Mouse (Mus musculus) layer of hippocampus, adult 9-11 months (tissue): ENCODE measurements around the gene BC051142.
A peak's percentile ranks its signal among the peaks of the same experiment; 100 is the strongest.

ENCODE experiments used
- DNase-seq: peaks from one replicate; pipeline ENCODE4 v3.0.0; 2022

Gene BC051142

DNA sequence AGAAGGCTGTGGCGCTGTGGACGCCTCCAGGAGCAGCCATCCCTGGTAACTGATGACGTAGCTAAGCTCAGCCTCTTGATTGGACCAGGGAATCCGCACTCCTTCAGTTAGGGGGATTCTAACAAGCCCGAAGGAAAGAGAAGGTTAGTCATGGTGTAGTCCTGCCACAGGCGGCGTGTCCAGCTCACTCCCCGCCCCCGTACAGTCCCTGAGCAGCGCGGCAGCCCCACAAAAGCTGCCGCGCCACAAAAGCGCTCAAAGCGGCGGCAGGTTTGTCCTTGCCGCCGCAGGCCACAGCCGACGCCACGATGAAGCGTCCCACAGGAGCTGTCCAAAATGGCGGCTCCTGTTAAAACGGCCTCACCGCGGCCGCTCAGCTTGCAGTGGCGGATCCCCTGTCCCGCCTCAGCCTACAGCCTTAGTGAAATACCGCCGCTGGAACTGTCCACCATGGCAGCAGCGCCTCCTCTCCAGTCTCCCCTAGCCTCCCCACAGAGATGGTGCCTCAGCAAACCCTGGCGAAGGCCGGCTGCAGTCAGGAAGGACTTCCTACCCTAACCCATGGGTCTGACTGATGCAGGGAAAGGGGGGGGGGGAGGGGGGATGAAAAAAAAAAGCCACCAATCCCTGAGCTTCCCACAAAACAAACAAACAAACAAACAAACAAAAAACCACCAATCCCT, at the start of gene BC051142:
Gene BC051142 (plus strand): TSS at position 110 of the 683 bp plus-strand sequence.
- DNase-seq: peak; percentile 89

DNA sequence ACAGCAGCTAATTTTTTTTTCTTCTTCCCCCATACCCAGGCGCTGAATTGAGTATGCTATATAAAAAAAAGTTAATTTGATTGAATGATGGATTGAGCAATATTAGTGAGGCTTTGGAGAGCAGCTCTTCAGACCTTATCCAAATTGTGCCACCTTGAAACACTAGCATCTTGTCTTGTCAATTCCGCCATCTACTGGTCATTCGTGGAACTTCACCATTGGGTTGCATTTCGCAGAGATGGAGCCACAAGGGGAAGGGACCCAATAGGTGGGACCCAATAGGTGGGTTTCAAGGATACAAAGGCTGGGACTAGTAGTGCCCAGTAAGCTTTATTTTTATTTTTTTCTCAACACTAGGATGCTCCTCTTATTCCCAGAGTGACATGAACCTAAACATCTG, 49.2 kb upstream of the BC051142 start:
- DNase-seq: peak; percentile 72

DNA sequence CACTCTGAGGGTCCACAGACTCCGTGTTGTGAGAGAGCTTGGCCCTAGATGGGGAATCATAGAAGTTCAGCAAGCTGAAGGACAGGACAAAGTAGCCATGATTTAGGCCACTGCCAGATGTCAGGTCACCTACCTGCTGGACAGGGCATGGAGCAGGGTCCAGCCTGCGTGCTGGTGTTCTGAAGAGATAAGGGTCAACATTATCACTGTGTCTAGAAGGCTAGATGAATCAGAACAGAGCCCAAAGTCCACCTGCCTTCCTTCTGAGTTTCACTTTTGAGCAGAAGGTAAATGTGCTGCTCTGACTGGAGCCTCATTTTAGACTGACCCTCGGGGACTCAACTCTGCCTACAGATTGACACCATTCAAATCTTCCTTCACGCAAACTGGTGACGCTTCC, 44.1 kb upstream of the BC051142 start, which contains the start of gene Btnl2:
Gene Btnl2 (plus strand): TSS at position 284 of the 400 bp plus-strand sequence.
- no peak for DNase-seq

DNA sequence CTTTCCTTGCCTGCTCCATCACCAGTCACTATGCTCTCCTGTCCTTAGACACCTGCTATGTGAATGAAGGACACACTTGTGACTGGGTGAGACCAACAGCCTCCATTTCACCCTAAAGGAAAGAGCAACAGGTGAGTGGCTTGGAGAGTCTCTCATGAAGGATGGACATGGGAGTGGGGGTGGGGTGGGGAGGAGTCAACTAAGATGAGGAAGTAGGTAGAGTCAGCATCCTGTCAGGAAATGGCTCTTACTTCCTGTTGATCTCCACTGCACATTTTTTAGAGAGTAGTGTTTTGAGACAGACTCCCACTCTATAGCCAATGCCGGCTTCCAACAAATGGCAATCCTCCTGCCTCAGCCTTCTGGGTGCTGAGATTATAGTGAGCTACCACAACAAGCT, 43.7 kb upstream of the BC051142 start:
- DNase-seq: no peak

DNA sequence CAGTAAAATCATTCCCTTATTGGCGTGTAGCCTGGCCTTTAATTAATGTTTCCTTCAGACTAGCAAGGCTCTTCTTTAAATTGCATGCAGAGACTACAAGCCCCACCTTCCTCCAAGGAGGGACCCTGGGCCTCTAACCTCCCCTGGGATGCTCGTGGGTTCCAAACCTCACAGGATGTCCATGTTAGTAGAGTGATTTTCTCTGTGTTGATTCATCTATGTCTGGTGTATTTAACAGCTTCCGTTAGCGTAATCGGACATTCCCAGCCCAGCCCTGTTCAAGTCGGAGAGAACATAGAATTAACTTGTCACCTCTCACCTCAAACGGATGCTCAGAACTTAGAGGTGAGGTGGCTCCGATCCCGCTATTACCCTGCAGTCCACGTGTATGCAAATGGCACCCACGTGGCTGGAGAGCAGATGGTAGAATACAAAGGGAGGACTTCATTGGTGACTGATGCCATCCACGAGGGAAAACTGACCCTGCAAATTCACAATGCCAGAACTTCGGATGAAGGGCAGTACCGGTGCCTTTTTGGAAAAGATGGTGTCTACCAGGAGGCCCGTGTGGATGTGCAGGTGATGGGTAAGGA, 35.6 kb upstream of the BC051142 start:
- no peak for DNase-seq

- peak; percentile 25 for DNase-seq
Measured at GRCm38 (mm10) chr17:34363676-34364310, 34.8 kb upstream of the BC051142 start.

- DNase-seq: no peak
Measured at GRCm38 (mm10) chr17:34365031-34365430, 33.6 kb upstream of the BC051142 start.

DNA sequence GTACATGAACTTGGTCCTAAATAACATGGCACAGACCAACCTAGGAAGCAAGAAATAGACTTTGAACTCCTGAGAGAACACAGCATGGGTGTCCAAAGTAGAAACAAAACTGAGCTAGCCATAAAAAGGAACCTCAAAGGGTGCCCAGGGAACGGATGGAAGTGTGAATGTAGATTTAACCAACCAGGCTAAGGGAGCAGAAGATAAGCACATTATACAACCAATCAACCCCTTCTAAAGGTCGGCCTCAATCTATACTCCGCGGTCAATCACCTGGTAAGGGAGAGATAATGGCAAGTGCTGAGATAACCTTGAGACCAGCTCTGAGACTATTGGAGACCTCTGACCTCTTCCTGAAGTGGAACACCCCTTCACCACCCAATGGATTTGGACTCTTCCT, 28.1 kb upstream of the BC051142 start:
- DNase-seq: no peak

DNA sequence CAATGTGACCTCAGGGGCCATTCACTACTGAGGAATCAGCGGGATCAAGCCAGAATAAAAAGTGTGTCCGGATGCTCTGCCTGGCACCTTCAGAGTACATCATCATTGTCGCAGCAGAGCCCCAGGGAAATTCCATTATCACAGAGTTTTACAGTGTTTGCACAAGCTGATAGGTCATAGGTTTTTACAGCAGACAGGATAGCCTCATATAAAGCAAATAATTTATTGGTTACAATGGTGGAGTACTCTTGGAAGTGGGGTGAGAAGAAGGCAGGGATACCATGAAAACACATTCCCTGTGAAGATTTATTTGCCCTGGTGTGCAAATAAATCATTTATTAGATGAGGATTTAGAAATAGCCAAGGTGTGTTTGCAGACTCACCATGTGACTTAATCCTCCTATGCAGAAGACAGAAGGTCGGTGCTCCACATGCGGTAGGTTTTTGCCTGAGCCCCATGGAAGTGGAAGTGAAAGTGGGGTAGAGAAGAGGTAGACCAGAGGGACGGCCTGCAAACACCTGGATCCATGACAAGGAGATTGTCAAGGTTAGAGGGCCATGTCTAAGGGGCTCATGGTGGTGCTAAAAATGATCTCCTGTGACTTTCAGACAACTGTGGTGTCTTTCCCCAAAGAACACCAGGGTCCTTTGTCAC, 25.4 kb upstream of the BC051142 start:
- no peak for DNase-seq

GRCm38 (mm10) chr17:34376847-34377246, 21.8 kb upstream of the BC051142 start, which contains the start of gene Btnl1:
Gene Btnl1, plus strand, starts transcription at chr17:34377132.
- DNase-seq: no peak

DNA sequence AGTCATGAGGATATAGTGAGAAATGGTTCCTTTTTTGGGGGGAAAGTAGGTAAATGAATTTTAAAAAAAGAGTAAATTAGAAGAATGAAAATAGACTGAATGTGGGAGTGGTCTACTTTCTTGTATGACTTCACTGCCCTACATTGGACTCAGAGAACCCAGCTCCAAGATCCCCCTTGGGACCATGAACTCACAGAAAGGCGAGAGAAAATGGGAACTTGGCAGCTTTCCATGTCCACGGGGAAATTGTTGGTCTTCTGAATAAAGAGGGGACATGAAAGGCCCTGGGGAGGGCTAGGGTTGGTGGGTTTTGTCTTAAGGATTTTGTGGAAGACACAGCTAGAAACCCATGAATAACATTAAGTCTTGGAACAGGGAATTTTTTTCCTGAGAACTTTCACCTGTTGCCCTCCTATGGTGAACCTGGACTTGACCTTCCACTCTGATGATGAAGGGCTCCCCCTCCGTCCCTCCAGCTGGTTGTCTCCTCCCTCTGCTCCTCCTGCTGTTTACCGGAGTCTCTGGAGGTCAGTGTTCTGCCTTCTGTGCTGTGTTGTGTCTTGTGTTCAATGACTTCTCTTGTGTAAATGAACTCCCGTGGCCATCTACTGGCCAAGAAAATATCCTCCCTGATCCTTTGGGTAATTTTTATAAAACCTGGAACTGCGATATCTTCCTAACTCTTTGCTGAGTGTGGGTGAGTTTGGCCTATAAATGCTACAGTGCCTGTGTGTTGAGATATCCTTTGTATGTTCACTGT, 21.0 kb upstream of the BC051142 start:
- DNase-seq: no peak

DNA sequence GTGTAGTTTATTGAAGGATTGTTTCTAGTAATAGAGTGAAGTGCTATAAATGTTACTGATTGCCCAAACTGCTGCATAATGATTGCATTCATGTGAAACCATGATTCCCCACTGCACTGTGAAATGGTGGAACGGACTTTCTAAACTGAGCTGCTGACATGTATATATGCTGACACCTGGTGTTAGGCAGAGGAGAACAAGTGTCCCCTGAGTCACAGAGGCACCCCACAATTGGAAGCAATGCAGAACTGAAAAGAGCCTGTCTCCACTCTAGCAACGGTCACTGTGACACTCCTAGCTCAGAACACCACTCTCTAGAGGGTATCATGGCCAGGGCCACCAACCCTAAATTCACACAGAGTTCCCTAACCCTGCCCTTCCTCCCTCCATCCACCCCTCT, 19.9 kb upstream of the BC051142 start:
- no peak for DNase-seq

DNA sequence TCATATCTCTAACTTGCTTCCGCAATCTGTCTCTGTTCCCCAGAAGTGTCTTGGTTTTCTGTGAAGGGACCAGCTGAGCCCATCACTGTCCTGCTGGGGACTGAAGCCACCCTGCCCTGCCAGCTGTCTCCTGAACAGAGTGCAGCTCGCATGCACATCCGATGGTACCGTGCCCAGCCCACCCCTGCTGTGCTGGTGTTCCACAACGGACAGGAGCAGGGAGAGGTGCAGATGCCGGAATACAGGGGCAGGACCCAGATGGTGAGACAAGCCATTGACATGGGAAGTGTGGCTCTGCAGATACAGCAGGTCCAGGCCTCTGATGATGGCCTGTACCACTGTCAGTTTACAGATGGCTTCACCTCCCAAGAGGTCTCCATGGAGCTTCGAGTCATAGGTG, 19.2 kb upstream of the BC051142 start:
- DNase-seq: no peak

- DNase-seq: no peak
Measured at GRCm38 (mm10) chr17:34381876-34382275, 16.7 kb upstream of the BC051142 start.

DNA sequence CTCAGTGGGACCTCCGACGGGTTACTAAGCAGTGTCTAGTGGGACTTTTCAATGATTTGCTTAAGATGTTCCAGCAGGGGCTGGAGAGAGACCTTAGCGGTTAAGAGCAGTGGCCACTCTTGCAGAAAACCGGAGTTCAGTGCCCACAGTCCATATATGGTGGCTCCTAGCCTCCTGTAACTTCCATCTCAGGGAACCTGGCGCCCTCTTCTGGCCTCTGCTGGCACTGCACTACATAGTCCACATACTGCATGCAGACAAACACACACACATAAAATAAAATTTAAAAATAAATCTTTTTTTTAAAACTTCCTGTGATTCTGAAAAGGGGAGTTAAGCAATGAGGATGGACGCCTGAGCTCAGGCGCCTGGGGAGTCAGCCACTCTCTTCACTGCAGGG, 15.4 kb upstream of the BC051142 start:
- no peak for DNase-seq

DNA sequence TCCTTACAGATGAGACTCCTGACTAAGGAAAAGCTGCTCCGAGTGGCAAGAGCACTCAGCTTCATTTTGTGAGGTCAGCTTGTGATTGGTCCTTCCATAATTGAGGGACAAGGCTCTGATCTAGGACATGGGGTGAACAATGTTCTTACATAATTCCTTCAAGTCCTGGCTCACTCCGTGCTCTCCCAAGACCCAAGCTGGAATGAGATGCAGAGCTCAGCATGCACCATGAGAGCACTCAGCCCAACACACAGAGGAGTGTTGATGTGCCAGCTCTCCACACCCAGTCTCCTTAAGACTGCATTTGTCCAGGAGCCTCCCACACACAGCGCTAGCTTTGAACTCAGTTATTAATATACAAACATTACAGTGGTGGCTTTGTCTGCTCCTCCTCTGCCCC, 13.9 kb upstream of the BC051142 start:
- DNase-seq: no peak

- DNase-seq: no peak
Measured at GRCm38 (mm10) chr17:34386656-34387055, 12.0 kb upstream of the BC051142 start.

DNA sequence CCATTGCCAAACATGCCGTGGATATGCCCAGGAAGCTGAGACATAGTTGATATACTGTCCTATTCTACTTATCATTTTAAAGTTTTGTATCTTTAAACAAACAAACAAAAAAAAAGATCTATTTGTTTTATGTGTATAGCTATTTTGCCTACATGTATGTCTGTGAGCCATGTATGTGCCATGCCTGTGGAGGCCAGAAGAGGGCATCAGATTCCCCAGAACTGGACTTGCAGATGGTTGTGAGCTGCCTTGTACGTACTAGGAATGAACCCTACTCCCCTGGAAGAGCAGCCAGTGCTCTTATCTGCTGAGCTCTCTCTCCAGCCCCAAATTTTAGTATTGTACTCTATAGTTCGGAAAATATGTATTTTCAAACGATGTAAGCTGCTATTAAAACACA, 10.1 kb upstream of the BC051142 start:
- peak; percentile 17 for DNase-seq

- no peak for DNase-seq
Measured at GRCm38 (mm10) chr17:34391507-34391906, 7.1 kb upstream of the BC051142 start.

DNA sequence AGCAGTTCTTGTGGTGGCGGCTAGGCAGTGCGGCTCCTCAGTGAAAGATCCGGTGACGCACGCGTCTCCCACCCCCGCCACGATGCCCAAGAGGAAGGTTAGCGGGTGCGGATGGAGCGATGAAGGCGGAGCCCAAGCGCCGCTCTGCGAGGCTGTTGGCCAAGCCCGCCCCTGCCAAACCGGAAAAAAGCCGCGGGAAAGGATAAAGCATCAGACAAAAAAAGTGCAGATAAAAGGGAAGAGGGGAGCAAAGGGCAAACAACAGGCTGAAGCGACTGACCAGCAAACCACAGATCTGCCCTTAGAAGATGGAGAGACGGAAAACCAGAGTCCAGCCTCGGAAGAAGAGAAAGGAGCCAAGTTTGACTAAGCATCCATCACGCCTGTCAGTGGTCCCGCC, 6.3 kb upstream of the BC051142 start:
- DNase-seq: no peak

DNA sequence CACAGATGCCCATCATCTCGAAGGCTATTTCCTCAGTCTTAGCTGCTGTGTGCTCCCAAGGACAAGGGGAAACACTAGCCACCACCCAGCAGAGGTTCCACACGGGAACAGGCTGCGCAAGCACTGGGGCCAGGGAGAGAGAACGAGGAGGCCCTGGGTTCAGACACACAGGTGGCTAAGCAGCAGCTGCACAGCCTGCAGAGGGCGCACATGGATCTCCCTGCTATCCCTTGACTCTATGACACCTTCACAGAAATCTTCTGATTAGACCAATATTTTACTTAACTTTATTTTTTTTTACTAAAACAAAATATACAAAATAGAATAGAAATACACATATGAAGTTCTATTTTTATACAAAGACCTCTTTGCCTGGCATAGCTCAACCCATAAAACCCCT, 1.3 kb upstream of the BC051142 start:
- no peak for DNase-seq

- DNase-seq: peak; percentile 86
Measured at GRCm38 (mm10) chr17:34398058-34398710, 436 bp upstream of the BC051142 start.

DNA sequence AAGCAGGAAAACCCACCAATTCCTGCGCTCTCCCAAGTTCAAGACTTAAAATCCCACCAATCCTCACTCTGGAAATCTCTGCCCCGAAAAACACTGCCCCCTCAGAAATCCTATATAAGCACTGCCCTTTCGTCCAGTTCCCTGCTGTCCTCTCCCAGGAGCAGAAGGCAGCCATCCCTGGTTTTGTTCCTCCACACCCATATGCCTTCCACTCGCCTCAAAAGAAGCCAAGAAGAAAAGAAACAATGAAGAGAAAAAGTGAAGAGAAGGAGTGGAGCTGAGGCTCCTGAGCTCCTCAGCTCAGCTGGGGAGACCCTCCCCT, 735 bp downstream of the BC051142 start:
- no peak for DNase-seq
